Mouse (Mus musculus): ENCODE measurements around the gene Prkcb.

The Prkcb gene

GRCm38 (mm10) chr7:122475038-122475437 lies 186.5 kb downstream of the Prkcb start:
- no peak for DNase-seq

GRCm38 (mm10) chr7:122476697-122477096 lies 188.1 kb downstream of the Prkcb start:
- peak; percentile 43 to 45 for DNase-seq

- no peak for DNase-seq
These were observed 188.6 kb downstream of the Prkcb start for GRCm38 (mm10) chr7:122477118-122477517.

- peak in 1 of 2 experiments; percentile 35 for DNase-seq
These were observed 189.3 kb downstream of the Prkcb start for GRCm38 (mm10) chr7:122477566-122478564.

- DNase-seq, result no peak
These were observed 195.4 kb downstream of the Prkcb start for GRCm38 (mm10) chr7:122483949-122484348.

GRCm38 (mm10) chr7:122487929-122488571 lies 199.5 kb downstream of the Prkcb start:
- no peak for DNase-seq

GRCm38 (mm10) chr7:122492041-122492440 lies 203.5 kb downstream of the Prkcb start:
- no peak for DNase-seq

GRCm38 (mm10) chr7:122492936-122493335 lies 204.4 kb downstream of the Prkcb start:
- peak; percentile 70 to 71 for DNase-seq

GRCm38 (mm10) chr7:122494088-122494487 lies 205.5 kb downstream of the Prkcb start:
- peak; percentile 30 to 54 for DNase-seq

- no peak for DNase-seq
These were observed 209.0 kb downstream of the Prkcb start for GRCm38 (mm10) chr7:122497516-122497915.

- DNase-seq, result no peak
These were observed 209.9 kb downstream of the Prkcb start for GRCm38 (mm10) chr7:122498461-122498860.

GRCm38 (mm10) chr7:122499743-122500597 lies 211.4 kb downstream of the Prkcb start:
- DNase-seq, result no peak

GRCm38 (mm10) chr7:122506467-122506866 lies 217.9 kb downstream of the Prkcb start:
- DNase-seq, result no peak

- no peak for DNase-seq
These were observed 221.4 kb downstream of the Prkcb start for GRCm38 (mm10) chr7:122509903-122510302.

- DNase-seq, result peak; percentile 12 to 26
These were observed 223.9 kb downstream of the Prkcb start for GRCm38 (mm10) chr7:122512430-122512966.

- no peak for DNase-seq
These were observed 232.5 kb downstream of the Prkcb start for GRCm38 (mm10) chr7:122520850-122521638.

GRCm38 (mm10) chr7:122528201-122528600 lies 239.7 kb downstream of the Prkcb start:
- no peak for DNase-seq

- no peak for DNase-seq
These were observed 240.1 kb downstream of the Prkcb start for GRCm38 (mm10) chr7:122528646-122529045.

- no peak for DNase-seq
These were observed 245.2 kb downstream of the Prkcb start for GRCm38 (mm10) chr7:122533566-122534360.

GRCm38 (mm10) chr7:122544616-122545015 lies 256.1 kb downstream of the Prkcb start:
- no peak for DNase-seq
